Mouse (Mus musculus): ENCODE results near the gene Fau. TPM values are rescaled to one million over a fixed set of nuclear protein-coding genes. Genes with fewer than 3 reads are reported as not detected.

The Fau gene
- total RNA-seq, 2 experiments from 2014 or later = 1,067 to 1,157 TPM

Small RNA genes within 50 kb of the gene (microRNA-seq; reads per million reads assigned to microRNA genes)
- 0.95 to 1.2 reads per million in 2 experiments for gene Mir6988 (ENCODE audit: borderline number of aligned reads in 2 of 2)

Other genes with a start within 250 kb of the Fau start
- gene Frmd8, start 182.6 kb upstream of the Fau start, total RNA-seq (2021) = 10 to 100 TPM; 21.1 to 42.8 TPM
- gene Slc25a45, start 180.0 kb upstream of the Fau start, total RNA-seq (2021) = 10 to 100 TPM in 1 of 2 experiments, 1 to 10 TPM in 1; 4.9 to 19.0 TPM
- gene Tigd3, start 163.7 kb upstream of the Fau start, total RNA-seq (2021) = 1 to 10 TPM in 1 of 2 experiments, under 1 TPM in 1; 0.90 to 1.1 TPM
- 100 to 1,000 TPM; 111 to 129 TPM for gene Dpf2, start 144.8 kb upstream of the Fau start, total RNA-seq (2021)
- 1 to 10 TPM; 5.2 to 8.0 TPM for gene Cdc42ep2, start 133.0 kb upstream of the Fau start, total RNA-seq (2021)
- gene Pola2, start 93.6 kb upstream of the Fau start, total RNA-seq (2021) = 10 to 100 TPM; 15.5 to 16.8 TPM
- not detected for gene Slc22a20, start 71.7 kb upstream of the Fau start, total RNA-seq (2021)
- gene Capn1, start 41.9 kb upstream of the Fau start, total RNA-seq (2021) = 10 to 100 TPM; 31.6 to 35.5 TPM
- 10 to 100 TPM; 49.7 to 71.3 TPM for gene Syvn1, start 11.3 kb upstream of the Fau start, total RNA-seq (2021)
- gene Mrpl49, start 59 bp upstream of the Fau start, total RNA-seq (2021) = 10 to 100 TPM; 53.3 to 59.7 TPM
- 10 to 100 TPM; 29.1 to 32.9 TPM for gene Znhit2, start 3.3 kb downstream of the Fau start, total RNA-seq (2021)
- gene Tm7sf2, start 10.5 kb downstream of the Fau start, total RNA-seq (2021) = 10 to 100 TPM; 19.7 to 36.7 TPM
- gene Vps51, start 19.4 kb downstream of the Fau start, total RNA-seq (2021) = 10 to 100 TPM; 51.6 to 58.8 TPM
- not detected for gene Tmem262, start 22.2 kb downstream of the Fau start, total RNA-seq (2021)
- gene Gm28374, start 24.4 kb downstream of the Fau start, total RNA-seq (2021) = not detected
- gene Zfpl1, start 27.1 kb downstream of the Fau start, total RNA-seq (2021) = 10 to 100 TPM; 29.8 to 34.1 TPM
- under 1 TPM; 0.58 to 0.60 TPM for gene Cdca5, start 27.1 kb downstream of the Fau start, total RNA-seq (2021)
- gene AC131692.1, start 36.6 kb downstream of the Fau start, total RNA-seq (2021) = not detected
- not detected for gene Naaladl1, start 47.9 kb downstream of the Fau start, total RNA-seq (2021)
- 10 to 100 TPM; 12.9 to 17.2 TPM for gene Sac3d1, start 60.8 kb downstream of the Fau start, total RNA-seq (2021)
- gene Snx15, start 70.5 kb downstream of the Fau start, total RNA-seq (2021) = 10 to 100 TPM; 26.8 to 28.1 TPM
- 1 to 10 TPM; 1.6 to 3.1 TPM for gene Batf2, start 83.1 kb downstream of the Fau start, total RNA-seq (2021)
- 10 to 100 TPM; 84.7 to 87.7 TPM for gene Arl2, start 83.7 kb downstream of the Fau start, total RNA-seq (2021)
- gene Majin, start 126.5 kb downstream of the Fau start, total RNA-seq (2021) = 1 to 10 TPM in 1 of 2 experiments, under 1 TPM in 1; 0.99 to 1.3 TPM
- gene Gpha2, start 168.5 kb downstream of the Fau start, total RNA-seq (2021) = 10 to 100 TPM; 21.9 to 24.2 TPM
- 100 to 1,000 TPM in 1 of 2 experiments, 10 to 100 TPM in 1; 97.0 to 115 TPM for gene Ppp2r5b, start 178.0 kb downstream of the Fau start, total RNA-seq (2021)
- gene Atg2a, start 183.8 kb downstream of the Fau start, total RNA-seq (2021) = 10 to 100 TPM; 26.4 to 37.1 TPM
- gene Ehd1, start 218.9 kb downstream of the Fau start, total RNA-seq (2021) = 100 to 1,000 TPM; 112 to 157 TPM
- gene Cdc42bpg, start 248.6 kb downstream of the Fau start, total RNA-seq (2021) = 10 to 100 TPM; 15.1 to 19.3 TPM